Mouse (Mus musculus) regulatory T cell (primary cell): ENCODE results near the gene Cyp2a5.
"Not testable (repeated sequence)": the region's sequence is repeated elsewhere in the genome, so short reads cannot be mapped to it uniquely, and the experiment has no call there.

Experiments used
- in situ Hi-C: fragments of 300-600 bp; cut with MboI, MseI; formaldehyde crosslinking; loops from one replicate; pipeline ENCODE4 v1.15.1; 2025; ENCODE audit warnings: high pct_unique_total_duplicates

Gene Cyp2a5

DNA sequence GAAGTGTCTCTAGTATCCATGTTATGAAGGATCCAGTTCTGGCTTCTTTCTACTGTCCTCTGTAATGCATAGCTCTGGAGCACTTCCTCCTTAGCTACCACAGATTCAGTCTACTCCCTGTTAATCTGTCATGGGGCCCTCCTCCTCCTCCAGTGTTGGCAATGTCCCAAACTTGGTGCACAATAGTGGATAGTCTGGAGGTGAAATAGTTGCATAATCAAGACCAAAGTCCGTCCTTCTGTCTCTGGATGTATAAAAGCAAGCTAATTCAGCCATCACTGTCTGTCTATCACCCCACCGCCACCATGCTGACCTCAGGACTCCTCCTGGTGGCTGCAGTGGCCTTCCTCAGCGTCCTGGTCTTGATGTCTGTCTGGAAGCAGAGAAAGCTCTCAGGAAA lies at the start of gene Cyp2a5:
TSS of gene Cyp2a5 (plus strand) at position 247 of the 400 bp plus-strand sequence.
- in situ Hi-C loops, result loop anchor here (5.0 kb wide), 1 partner anchor 528 kb away; the partner anchor contains the start of gene Cyp2a4

DNA sequence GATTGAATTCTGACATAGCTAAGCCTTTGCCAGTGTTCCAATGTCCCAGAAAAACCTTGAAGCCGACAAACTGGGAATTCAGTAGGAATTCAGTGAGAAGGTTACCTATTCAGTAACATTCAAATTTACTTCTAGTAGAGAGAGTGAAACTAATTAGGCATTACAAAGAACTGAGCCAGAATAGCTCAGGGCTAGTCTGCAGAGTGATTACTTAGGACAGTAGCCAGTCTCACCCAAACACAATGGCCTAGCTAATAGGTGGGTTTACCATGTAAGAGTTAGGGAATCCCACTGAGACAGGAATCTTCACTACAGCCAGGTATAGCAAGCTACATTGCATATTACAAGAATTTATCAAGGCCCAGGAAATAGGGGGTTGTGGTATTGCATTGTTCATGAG lies 49.1 kb upstream of the Cyp2a5 start:
- in situ Hi-C loops, result not testable (repeated sequence)

GRCm38 (mm10) chr7:26789984-26790383 lies 45.1 kb upstream of the Cyp2a5 start:
- in situ Hi-C loops, result no loop called here

DNA sequence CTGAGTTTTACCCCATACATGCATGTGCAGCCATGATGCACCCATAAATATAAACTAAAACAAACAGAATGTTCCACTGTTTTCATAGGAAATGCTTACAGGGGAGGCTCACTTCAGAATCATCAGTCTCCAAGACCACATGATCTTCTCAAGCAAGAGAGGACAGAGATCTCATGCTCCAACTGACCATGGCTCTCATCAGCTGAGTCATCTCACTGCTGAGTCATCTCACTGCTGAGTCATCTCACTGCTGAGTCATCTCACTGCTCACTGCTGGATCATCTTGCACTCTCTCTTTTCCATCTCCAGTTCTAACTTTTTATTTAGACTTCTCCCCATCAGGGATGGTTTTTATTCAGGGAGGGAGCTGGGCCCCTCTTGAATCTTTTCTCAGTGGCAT lies 35.0 kb upstream of the Cyp2a5 start:
- in situ Hi-C loops, result no loop called here

DNA sequence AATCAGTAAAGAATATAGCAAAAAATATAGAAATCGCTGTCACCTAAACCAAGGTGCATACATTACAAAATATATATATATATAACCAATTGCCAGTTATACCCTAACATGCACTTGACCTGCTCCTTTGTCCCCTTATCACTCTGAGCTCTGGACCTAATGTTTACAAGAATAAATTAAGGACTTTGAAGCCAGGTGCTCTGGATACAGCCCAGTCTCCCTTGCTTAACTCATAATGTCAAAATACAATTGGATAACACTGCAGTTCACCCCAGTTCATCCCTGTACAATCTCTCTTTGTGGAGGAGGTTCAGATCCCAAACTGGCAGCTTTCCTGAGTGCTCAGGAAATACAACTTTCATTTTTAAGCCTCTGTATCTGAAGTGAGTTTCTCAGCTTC lies 34.1 kb upstream of the Cyp2a5 start:
- in situ Hi-C loops, result no loop called here

GRCm38 (mm10) chr7:26808592-26808991 lies 26.5 kb upstream of the Cyp2a5 start, which contains the start of gene Cyp2g1:
Cyp2g1 (plus strand) TSS chr7:26808892.
- in situ Hi-C loops, result no loop called here

DNA sequence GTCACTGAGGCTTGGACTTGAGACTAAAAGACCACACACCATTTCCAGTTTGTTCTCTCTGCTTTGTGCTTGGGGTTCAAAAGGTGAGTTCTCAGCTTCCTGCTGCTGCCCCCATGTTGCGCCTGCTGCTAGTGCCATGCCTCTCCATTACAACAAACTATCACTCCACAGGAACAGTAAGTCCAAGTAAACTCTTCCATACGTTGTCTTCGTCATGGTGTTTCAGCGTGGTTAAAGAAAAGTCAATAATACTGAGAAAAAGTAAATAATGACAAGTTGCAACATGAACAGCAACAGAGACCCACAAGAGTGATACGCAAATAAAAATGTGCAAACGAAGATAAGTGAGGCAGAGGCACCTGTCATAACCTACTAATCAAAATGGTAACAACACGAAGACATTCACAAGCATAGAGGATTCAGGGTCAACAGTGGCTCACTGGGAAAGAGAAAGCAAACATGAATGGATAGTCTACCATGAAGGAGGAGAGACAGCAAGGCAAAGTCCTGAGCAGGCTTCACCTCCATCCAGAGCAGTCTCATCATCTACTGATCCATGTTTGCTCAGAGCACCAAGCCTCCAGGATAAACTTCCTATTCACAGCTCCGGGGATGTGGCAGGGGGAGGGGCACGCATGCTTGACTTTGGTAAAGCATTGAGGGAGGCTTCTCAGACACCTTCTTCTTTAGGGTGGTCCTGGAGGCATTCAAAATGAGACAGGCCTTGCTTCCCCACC lies 3.4 kb upstream of the Cyp2a5 start:
- in situ Hi-C loops, result not testable (repeated sequence)

DNA sequence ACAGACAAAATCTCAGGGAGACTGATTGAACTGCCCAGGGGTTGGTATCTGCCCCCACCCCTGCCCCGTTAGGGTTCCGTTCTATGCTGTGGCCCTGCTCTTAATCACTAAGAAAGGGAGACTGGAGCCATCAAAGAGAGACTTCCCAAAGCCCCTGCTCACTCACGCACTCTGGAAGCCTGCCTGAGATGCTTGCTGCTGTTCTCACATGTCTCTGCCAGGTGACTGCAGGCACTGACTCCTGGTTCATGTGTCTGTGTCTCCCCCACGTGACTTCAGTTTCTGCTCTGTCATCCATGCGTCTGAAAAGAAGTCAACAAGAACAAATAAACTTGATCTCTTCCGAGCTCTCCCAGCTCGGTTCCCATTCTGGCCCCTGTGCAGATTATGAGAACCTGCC lies 2.4 kb upstream of the Cyp2a5 start:
- in situ Hi-C loops, result not testable (repeated sequence)

DNA sequence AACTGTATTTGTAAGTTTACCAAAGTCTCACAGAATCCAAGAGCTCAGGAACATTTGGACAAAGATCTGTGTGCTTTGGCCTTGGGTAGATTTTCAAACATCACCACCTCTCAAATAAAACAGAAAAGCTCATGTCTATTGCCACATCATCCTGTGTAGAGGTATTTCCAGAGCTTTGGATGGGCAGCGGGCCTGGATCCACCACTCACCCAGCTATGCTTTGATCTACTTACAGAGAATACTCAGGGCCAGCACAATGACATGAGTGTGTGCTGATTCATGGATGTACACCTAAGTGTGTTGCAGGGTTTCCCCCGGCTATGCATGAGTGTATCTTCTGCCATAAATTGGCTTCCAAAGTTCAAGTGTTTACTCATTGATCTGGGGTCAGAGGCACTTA lies 8.3 kb downstream of the Cyp2a5 start:
- in situ Hi-C loops, result loop anchor here (5.0 kb wide), 1 partner anchor 109 kb away; no protein-coding TSS in a partner anchor

GRCm38 (mm10) chr7:26850063-26850462 lies 15.0 kb downstream of the Cyp2a5 start:
- in situ Hi-C loops, result not testable (repeated sequence)

- in situ Hi-C loops, result not testable (repeated sequence)
Observed at GRCm38 (mm10) chr7:26878581-26878980, 43.5 kb downstream of the Cyp2a5 start.

DNA sequence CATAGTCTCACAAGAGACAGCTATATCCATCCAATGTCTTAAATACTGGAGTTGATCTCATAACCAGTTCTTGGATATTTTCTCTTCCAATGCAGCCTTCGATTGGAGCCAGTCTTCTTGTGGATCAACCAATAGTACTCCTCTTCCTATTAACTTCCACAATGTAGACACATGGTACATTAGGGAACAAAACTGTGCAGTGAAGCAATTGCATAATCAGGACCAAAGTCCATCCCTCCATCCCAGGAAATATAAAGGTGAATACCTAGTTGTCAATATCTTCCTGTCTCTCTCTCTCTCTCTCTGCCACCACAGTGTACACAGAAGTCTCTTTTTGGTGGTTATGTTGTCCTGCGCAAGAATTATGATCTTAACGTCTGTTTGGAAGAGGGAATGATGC lies 45.5 kb downstream of the Cyp2a5 start:
- in situ Hi-C loops, result loop anchor here (10.0 kb wide), 1 partner anchor 876 kb away; no protein-coding TSS in a partner anchor
